ENCODE assay signal across 9 mouse cellular contexts in genomic region chr7:73392359-73392758, GRCm38 (mm10). TPM values are rescaled to one million over a fixed set of nuclear protein-coding genes. Genes with fewer than 3 reads are reported as not detected.
DNase-seq lines count a peak whose midpoint lies in the region; ATAC-seq and TF ChIP-seq lines count a peak whose summit lies in the region.
"Had no signal": no experiment of that assay in that cellular context is flagged by ENCODE, and none has a peak within 500 bp of the region (broad histone marks: within the 10 kb centered on the region; RNA-seq: fewer than 3 reads in every experiment).

No protein-coding gene starts in this region.

- H3K27me3 ChIP-seq in kidney, adult 2 months (replicated peaks; ENCODE audit: control insufficient read depth, insufficient read depth, low read length), result no peaks in the 10 kb centered on the region; the same call in 1 of the 2 replicates
- H3K27me3 ChIP-seq in hindbrain, embryonic 10.5 days (ENCODE audit: insufficient read depth, poor library complexity, severe bottlenecking), result no peaks in the 10 kb centered on the region; the same call in 1 of the 2 replicates
- H3K27me3 ChIP-seq in midbrain, embryonic 13.5 days, result no peaks in the 10 kb centered on the region

- no peak for ATAC-seq in midbrain, embryonic 13.5 days
- ATAC-seq in erythroblast, adult 5-6 weeks (replicated peaks; ENCODE audit: low FRiP score, poor library complexity, severe bottlenecking), result no peak

- H3K4me1 ChIP-seq in kidney, adult 2 months (ENCODE audit: control insufficient read depth, insufficient read depth, low read length), result peaks cover 3% of the 10 kb centered on the region; the same call in 1 of the 2 replicates
- H3K4me1 ChIP-seq in hindbrain, embryonic 10.5 days (replicated peaks), result peaks cover 86% of the 10 kb centered on the region
- peaks cover 89% of the 10 kb centered on the region for H3K4me1 ChIP-seq in midbrain, embryonic 13.5 days (replicated peaks)

- H3K9me3 ChIP-seq in hindbrain, embryonic 10.5 days, result no peaks in the 10 kb centered on the region
- H3K9me3 ChIP-seq in midbrain, embryonic 13.5 days, result no peaks in the 10 kb centered on the region

- TF ChIP-seq CTCF in kidney, adult 2 months (conservative IDR thresholded peaks at IDR 0.05; ENCODE audit: insufficient read depth, insufficient read length, low read depth, low read length), result no peak

- peak overlapping the region; percentile 96 for H3K4me2 ChIP-seq in midbrain, embryonic 13.5 days (replicated peaks)

- peak overlapping the region; percentile 96 for H3K9ac ChIP-seq in midbrain, embryonic 13.5 days (replicated peaks)

- WGBS in kidney, adult 2 months, result 21% methylated on average over 9 of the region's 9 CpGs
- 0% methylated on average over 9 of the region's 9 CpGs for WGBS in hindbrain, embryonic 10.5 days
- whole genome bisulfite sequencing in midbrain, embryonic 13.5 days, result 2% methylated on average over 9 of the region's 9 CpGs

- H3K36me3 ChIP-seq in kidney, adult 2 months (ENCODE audit: control insufficient read depth, insufficient read depth, low read length), result no peaks in the 10 kb centered on the region
- peaks cover 63% of the 10 kb centered on the region for H3K36me3 ChIP-seq in hindbrain, embryonic 10.5 days
- H3K36me3 ChIP-seq in midbrain, embryonic 13.5 days, result peaks cover 25% of the 10 kb centered on the region

- H3K4me3 ChIP-seq in kidney, adult 2 months (ENCODE audit: insufficient read depth, low read depth, low read length), result peak overlapping the region; percentile 86
- H3K4me3 ChIP-seq in hindbrain, embryonic 10.5 days, result peak overlapping the region; percentile 94
- peak overlapping the region; percentile 79 for H3K4me3 ChIP-seq in midbrain, embryonic 13.5 days (replicated peaks)

- TF ChIP-seq POLR2A in kidney, adult 2 months (IDR thresholded peaks at IDR 0.05; ENCODE audit: low read depth, low read length), result no peak

- H3K27ac ChIP-seq in kidney, adult 2 months (ENCODE audit: insufficient read depth, low read depth, low read length), result no peak overlapping the region
- H3K27ac ChIP-seq in hindbrain, embryonic 10.5 days, result peak overlapping the region; percentile 94
- peak overlapping the region; percentile 90 for H3K27ac ChIP-seq in midbrain, embryonic 13.5 days

- no peak for DNase-seq in kidney, adult 2 months
- no peak for DNase-seq in kidney, adult 18-20 months
- peak; percentile 36 for DNase-seq in brain, adult 2 months (ENCODE audit: low read depth, low spot score)
- DNase-seq in hindbrain, embryonic 10.5 days (ENCODE audit: low spot score), result peak; percentile 51
- no peak for DNase-seq in adrenal gland, postnatal 10 days
- DNase-seq in left cerebral cortex, adult 18-20 months (ENCODE audit: low spot score in 2 of 2), result no peak

RNA-seq across cellular contexts. Expression of gene Rgma, which starts 17.1 kb away (rescaled TPM):
- 7.2 and 8.7 TPM in 2 replicates for polyA plus RNA-seq in kidney, adult 2 months (2012; rRNA removed)
- polyA plus RNA-seq in hindbrain, embryonic 10.5 days (2016; fragmentation: Nextera tagmentation; extraction: Ambion mirVana), result 38.4 and 51.1 TPM in 2 replicates
- 40.7 and 50.3 TPM in 2 replicates for polyA plus RNA-seq in midbrain, embryonic 13.5 days (2015; fragmentation: Nextera tagmentation; extraction: Ambion mirVana)
- 10 to 100 TPM; 10.3 to 20.0 TPM for total RNA-seq in adrenal gland, postnatal 10 days (2021)
- total RNA-seq in left cerebral cortex, adult 18-20 months (2021), result 10 to 100 TPM; 51.3 to 55.2 TPM
- total RNA-seq in erythroblast, adult 5-6 weeks (2015; ENCODE audit: low replicate concordance), result not detected in 2 replicates
- not detected in 2 replicates for total RNA-seq in erythroblast, adult 5-6 weeks (2017; ENCODE audit: low replicate concordance)
- total RNA-seq: MEL had no signal

Comparison
In these comparisons a context has a peak if more than half of its experiments do, and no peak if none do; other contexts are left out.
1. DNase-seq: peak in brain, adult 2 months (single experiment) and hindbrain, embryonic 10.5 days (single experiment); none in kidney, adult 2 months (single experiment), kidney, adult 18-20 months (single experiment), adrenal gland, postnatal 10 days (single experiment) and left cerebral cortex, adult 18-20 months (0 of 2).
2. RNA of gene Rgma, which starts 17.1 kb away (total RNA-seq): 51.3 to 55.2 TPM in left cerebral cortex, adult 18-20 months and 10.3 to 20.0 TPM in adrenal gland, postnatal 10 days; not detected in erythroblast, adult 5-6 weeks; every median in the first group is over 10 times any median in the second.
3. Peak in every context shown above with its lines, with median percentiles within 50 percentile points of each other: H3K4me3 ChIP-seq.